Mouse (Mus musculus): ENCODE data around the gene Fbxo34. TPM values are rescaled to one million over a fixed set of nuclear protein-coding genes. Genes with fewer than 3 reads are reported as not detected.
A peak's percentile ranks its signal among the peaks of the same experiment; 100 is the strongest.
"Not testable (repeated sequence)": the region's sequence is repeated elsewhere in the genome, so short reads cannot be mapped to it uniquely, and the experiment has no call there.

Fbxo34 gene
- polyA plus RNA-seq, 1 experiment from 2014 or later: 23.5 TPM

GRCm38 (mm10) chr14:47567962-47568652, 117.9 kb downstream of the Fbxo34 start:
- Histone ChIP-seq H3K27ac (replicated peaks; ENCODE audit: low read depth, low read length) (no peak overlapping the region), H3K4me3 (ENCODE audit: low read depth, low read length) (peak overlapping the region; percentile 79), H3K9ac (ENCODE audit: low read depth, low read length) (peak overlapping the region; percentile 83), H3K9me3 (ENCODE audit: control insufficient read depth, low read length) (no peaks in the 10 kb centered on the region), H3K4me2 (ENCODE audit: low read depth, low read length) (peak overlapping the region; percentile 89), H3K4me1 (ENCODE audit: control insufficient read depth, insufficient read depth, low read length) (peaks cover 9% of the 10 kb centered on the region), H3K36me3 (ENCODE audit: control insufficient read depth, insufficient read depth, low read length) (0 out of 2 replicates have a peak, but pooled peaks cover 4% of the 10 kb centered on the region), H3K27me3 (replicated peaks; ENCODE audit: control insufficient read depth, insufficient read depth, low read length) (no peaks in the 10 kb centered on the region)
- peak; percentile 100 for ATAC-seq (ENCODE audit: low read depth)
- WGBS: 0% methylated on average over 34 of the region's 46 CpGs
- peak; percentile 98 for DNase-seq (ENCODE audit: low spot score)

GRCm38 (mm10) chr14:47570549-47570948, 120.3 kb downstream of the Fbxo34 start, which contains the start of gene Atg14:
Gene Atg14, minus strand, starts transcription at chr14:47570649.
- H3K27ac ChIP-seq (replicated peaks; ENCODE audit: low read depth, low read length); DNase-seq (ENCODE audit: low spot score); H3K4me3 ChIP-seq (ENCODE audit: low read depth, low read length); H3K36me3 ChIP-seq (ENCODE audit: control insufficient read depth, insufficient read depth, low read length); H3K4me2 ChIP-seq (ENCODE audit: low read depth, low read length); H3K9me3 ChIP-seq (ENCODE audit: control insufficient read depth, low read length); H3K9ac ChIP-seq (ENCODE audit: low read depth, low read length); H3K4me1 ChIP-seq (ENCODE audit: control insufficient read depth, insufficient read depth, low read length); H3K27me3 ChIP-seq (replicated peaks; ENCODE audit: control insufficient read depth, insufficient read depth, low read length); ATAC-seq (ENCODE audit: low read depth): not testable (repeated sequence)
- 90% methylated on average over 11 of the region's 11 CpGs for WGBS

- no peak overlapping the region for H3K4me2 ChIP-seq (ENCODE audit: low read depth, low read length)
- no peak overlapping the region for H3K4me3 ChIP-seq (ENCODE audit: low read depth, low read length)
- WGBS: 78% methylated on average over 4 of the region's 4 CpGs
- no peaks in the 10 kb centered on the region for H3K9me3 ChIP-seq (ENCODE audit: control insufficient read depth, low read length)
- no peak overlapping the region for H3K9ac ChIP-seq (ENCODE audit: low read depth, low read length)
- DNase-seq (ENCODE audit: low spot score) (no peak), ATAC-seq (ENCODE audit: low read depth) (no peak)
- no peaks in the 10 kb centered on the region for H3K36me3 ChIP-seq (ENCODE audit: control insufficient read depth, insufficient read depth, low read length)
- H3K4me1 ChIP-seq (ENCODE audit: control insufficient read depth, insufficient read depth, low read length): peaks cover 3% of the 10 kb centered on the region
- H3K27me3 ChIP-seq (replicated peaks; ENCODE audit: control insufficient read depth, insufficient read depth, low read length): no peaks in the 10 kb centered on the region
- no peak overlapping the region for H3K27ac ChIP-seq (replicated peaks; ENCODE audit: low read depth, low read length)
Observed at GRCm38 (mm10) chr14:47572707-47573106, 122.5 kb downstream of the Fbxo34 start.

GRCm38 (mm10) chr14:47574721-47575120, 124.5 kb downstream of the Fbxo34 start:
- DNase-seq (ENCODE audit: low spot score) (no peak), ATAC-seq (ENCODE audit: low read depth) (no peak)
- Histone ChIP-seq H3K27me3 (replicated peaks; ENCODE audit: control insufficient read depth, insufficient read depth, low read length) (no peaks in the 10 kb centered on the region), H3K4me2 (ENCODE audit: low read depth, low read length) (no peak overlapping the region), H3K4me3 (ENCODE audit: low read depth, low read length) (no peak overlapping the region), H3K4me1 (ENCODE audit: control insufficient read depth, insufficient read depth, low read length) (no peaks in the 10 kb centered on the region), H3K9me3 (ENCODE audit: control insufficient read depth, low read length) (no peaks in the 10 kb centered on the region), H3K36me3 (ENCODE audit: control insufficient read depth, insufficient read depth, low read length) (no peaks in the 10 kb centered on the region), H3K9ac (ENCODE audit: low read depth, low read length) (no peak overlapping the region), H3K27ac (replicated peaks; ENCODE audit: low read depth, low read length) (no peak overlapping the region)
- 80% methylated on average over 11 of the region's 11 CpGs for WGBS

- ATAC-seq (ENCODE audit: low read depth) (no peak), DNase-seq (ENCODE audit: low spot score) (no peak)
- Histone ChIP-seq H3K27me3 (replicated peaks; ENCODE audit: control insufficient read depth, insufficient read depth, low read length) (no peaks in the 10 kb centered on the region), H3K4me1 (ENCODE audit: control insufficient read depth, insufficient read depth, low read length) (no peaks in the 10 kb centered on the region), H3K4me3 (ENCODE audit: low read depth, low read length) (no peak overlapping the region), H3K27ac (replicated peaks; ENCODE audit: low read depth, low read length) (no peak overlapping the region), H3K9me3 (ENCODE audit: control insufficient read depth, low read length) (no peaks in the 10 kb centered on the region), H3K36me3 (ENCODE audit: control insufficient read depth, insufficient read depth, low read length) (no peaks in the 10 kb centered on the region), H3K4me2 (ENCODE audit: low read depth, low read length) (no peak overlapping the region), H3K9ac (ENCODE audit: low read depth, low read length) (no peak overlapping the region)
- 55% methylated on average over 4 of the region's 4 CpGs for WGBS
Observed at GRCm38 (mm10) chr14:47576687-47577086, 126.5 kb downstream of the Fbxo34 start.

- no peak for DNase-seq (ENCODE audit: low spot score)
- Histone ChIP-seq H3K27ac (replicated peaks; ENCODE audit: low read depth, low read length) (no peak overlapping the region), H3K4me2 (ENCODE audit: low read depth, low read length) (no peak overlapping the region), H3K36me3 (ENCODE audit: control insufficient read depth, insufficient read depth, low read length) (no peaks in the 10 kb centered on the region), H3K27me3 (replicated peaks; ENCODE audit: control insufficient read depth, insufficient read depth, low read length) (no peaks in the 10 kb centered on the region), H3K9me3 (ENCODE audit: control insufficient read depth, low read length) (no peaks in the 10 kb centered on the region), H3K4me3 (ENCODE audit: low read depth, low read length) (no peak overlapping the region), H3K4me1 (ENCODE audit: control insufficient read depth, insufficient read depth, low read length) (no peaks in the 10 kb centered on the region), H3K9ac (ENCODE audit: low read depth, low read length) (no peak overlapping the region)
- no peak for ATAC-seq (ENCODE audit: low read depth)
- WGBS: 92% methylated on average over 2 of the region's 2 CpGs
Observed at GRCm38 (mm10) chr14:47578086-47578485, 127.9 kb downstream of the Fbxo34 start.

GRCm38 (mm10) chr14:47581280-47581679, 131.1 kb downstream of the Fbxo34 start:
- ATAC-seq (ENCODE audit: low read depth): no peak
- Histone ChIP-seq H3K27me3 (replicated peaks; ENCODE audit: control insufficient read depth, insufficient read depth, low read length) (no peaks in the 10 kb centered on the region), H3K4me2 (ENCODE audit: low read depth, low read length) (no peak overlapping the region), H3K4me1 (ENCODE audit: control insufficient read depth, insufficient read depth, low read length) (no peaks in the 10 kb centered on the region), H3K9ac (ENCODE audit: low read depth, low read length) (no peak overlapping the region), H3K27ac (replicated peaks; ENCODE audit: low read depth, low read length) (no peak overlapping the region), H3K4me3 (ENCODE audit: low read depth, low read length) (no peak overlapping the region), H3K9me3 (ENCODE audit: control insufficient read depth, low read length) (no peaks in the 10 kb centered on the region), H3K36me3 (ENCODE audit: control insufficient read depth, insufficient read depth, low read length) (no peaks in the 10 kb centered on the region)
- WGBS: 50% methylated on average over 1 of the region's 1 CpGs
- DNase-seq (ENCODE audit: low spot score): no peak
